Mouse (Mus musculus) heart, embryonic 10.5 days (tissue): ENCODE results near the gene Mc3r. TPM values are rescaled to one million over a fixed set of nuclear protein-coding genes. Genes with fewer than 3 reads are reported as not detected.

Experiments used
- DNase-seq: peaks from one replicate; pipeline ENCODE4 v3.0.0-alpha.2; 2017; ENCODE audit warnings: low spot score
- H3K27ac ChIP-seq: fragments of 300-500 bp; sonication (generic); 2 replicates; pipeline ENCODE4 v1.5.1; 2016; ENCODE audit warnings: mild to moderate bottlenecking
- H3K27me3 ChIP-seq: fragments of 300-500 bp; sonication (generic); 2 replicates; pipeline ENCODE4 v1.6.1; 2016; ENCODE audit warnings: mild to moderate bottlenecking; ENCODE audit not compliant: poor library complexity, insufficient read depth, severe bottlenecking
- H3K36me3 ChIP-seq: fragments of 300-500 bp; sonication (generic); 2 replicates; pipeline ENCODE4 v1.6.1; 2016; ENCODE audit warnings: mild to moderate bottlenecking, moderate library complexity
- H3K4me1 ChIP-seq: fragments of 300-500 bp; sonication (generic); 2 replicates; pipeline ENCODE4 v1.6.1; 2016; ENCODE audit warnings: mild to moderate bottlenecking
- H3K4me3 ChIP-seq: fragments of 300-500 bp; sonication (generic); 2 replicates; pipeline ENCODE4 v1.5.1; 2016; ENCODE audit warnings: mild to moderate bottlenecking, moderate library complexity
- H3K9me3 ChIP-seq: fragments of 300-500 bp; sonication (generic); 2 replicates; pipeline ENCODE4 v1.6.1; 2016; ENCODE audit warnings: mild to moderate bottlenecking, moderate library complexity
- WGBS: fragments of 180-500 bp; shearing (Covaris S2); methylation state at CpG from one replicate; pipeline ENCODE4 v1.1.7; 2016; 5-methylcytosine and 5-hydroxymethylcytosine counted together
- polyA plus RNA-seq: library from polyadenylated mRNA; unstranded; fragments of >200 nt; fragmentation: Nextera tagmentation; extraction: Ambion mirVana; gene quantifications from 2 replicates; pipeline ENCODE4 v1.2.1, GENCODE M21; 2016

The Mc3r gene
- polyA plus RNA-seq, 1 experiment from 2014 or later = not detected

DNA sequence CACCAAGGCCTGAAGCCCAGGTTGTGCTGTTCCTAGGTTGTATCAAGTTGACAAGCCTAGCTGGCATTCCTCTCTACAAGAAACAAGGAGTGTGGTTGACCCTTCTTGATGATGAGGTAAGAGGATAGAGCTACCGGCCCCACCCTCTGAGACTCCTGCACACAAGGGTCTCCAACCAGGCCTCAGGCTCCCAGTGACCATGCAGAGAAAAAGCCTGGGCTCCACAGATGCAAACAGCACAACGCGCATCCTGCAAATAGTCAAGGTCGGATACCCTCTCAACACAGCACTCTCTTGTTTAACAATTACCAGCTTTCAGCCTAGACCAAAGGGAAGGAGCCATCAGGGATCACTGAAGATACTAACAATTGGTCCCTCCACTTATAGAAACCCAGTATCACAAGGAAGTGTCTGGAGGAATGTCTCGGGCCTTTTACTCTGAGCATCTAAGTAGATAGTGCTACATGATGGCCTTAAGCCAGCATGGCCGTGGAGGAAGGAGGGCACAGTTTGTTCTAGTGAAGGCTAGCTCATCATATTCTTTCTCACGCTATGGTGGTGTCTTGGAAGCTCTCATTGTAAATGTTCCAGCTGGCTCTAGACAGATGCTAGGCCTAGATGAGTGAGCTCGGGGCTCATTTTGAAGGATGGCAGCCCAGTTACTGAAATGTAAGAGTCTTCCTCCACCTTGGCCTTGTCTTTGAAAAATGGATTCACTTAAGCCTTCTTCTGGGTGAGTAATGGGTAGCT is 24.7 kb upstream of the Mc3r start:
- no peak overlapping the region for H3K27ac ChIP-seq
- 81% methylated on average over 8 of the region's 8 CpGs for WGBS
- peak; percentile 66 for DNase-seq

GRCm38 (mm10) chr2:172226945-172227344 is 21.3 kb upstream of the Mc3r start:
- Histone ChIP-seq H3K27ac (no peak overlapping the region), H3K27me3 (peaks cover 9% of the 10 kb centered on the region; the same call in 1 of the 2 replicates), H3K9me3 (no peaks in the 10 kb centered on the region), H3K4me1 (peaks cover 25% of the 10 kb centered on the region), H3K4me3 (no peak overlapping the region), H3K36me3 (no peaks in the 10 kb centered on the region)
- 39% methylated on average over 7 of the region's 7 CpGs for WGBS
- peak; percentile 80 for DNase-seq

More for the DNA sequence above, 24.7 kb upstream of the Mc3r start:
- peaks cover 9% of the 10 kb centered on the region; the same call in 1 of the 2 replicates for H3K27me3 ChIP-seq
- peaks cover 5% of the 10 kb centered on the region; the same call in 1 of the 2 replicates for H3K4me1 ChIP-seq
- no peak overlapping the region for H3K4me3 ChIP-seq
- no peaks in the 10 kb centered on the region for H3K9me3 ChIP-seq
- H3K36me3 ChIP-seq = no peaks in the 10 kb centered on the region

- peak; percentile 46 for DNase-seq
- Histone ChIP-seq H3K27ac (no peak overlapping the region), H3K27me3 (peaks cover 8% of the 10 kb centered on the region; the same call in 1 of the 2 replicates), H3K4me1 (peaks cover 28% of the 10 kb centered on the region), H3K9me3 (no peaks in the 10 kb centered on the region), H3K4me3 (no peak overlapping the region), H3K36me3 (no peaks in the 10 kb centered on the region)
- WGBS = 87% methylated on average over 3 of the region's 3 CpGs
These were observed 20.5 kb upstream of the Mc3r start for GRCm38 (mm10) chr2:172227808-172228207.

DNA sequence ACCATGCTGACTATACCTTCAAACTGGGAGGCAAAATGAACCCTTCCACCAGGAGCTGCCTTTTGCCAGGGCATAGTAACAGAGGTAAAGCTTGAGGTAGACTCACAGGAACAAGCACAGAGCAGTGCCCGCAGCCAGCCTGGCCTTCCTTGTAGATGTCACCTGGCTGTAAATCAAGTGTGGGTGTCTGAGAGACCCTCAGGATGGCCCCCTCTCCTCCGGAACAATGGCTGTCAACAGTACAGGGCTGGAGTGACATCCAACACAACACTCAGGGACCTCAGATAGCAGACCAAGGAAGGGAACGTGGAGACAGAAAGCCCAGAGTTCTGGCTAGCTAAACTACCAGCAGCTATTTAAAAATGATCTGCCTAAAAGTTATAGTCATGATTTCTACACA is 19.1 kb upstream of the Mc3r start:
- no peaks in the 10 kb centered on the region for H3K36me3 ChIP-seq
- WGBS = 21% methylated on average over 3 of the region's 3 CpGs
- H3K4me3 ChIP-seq = peak overlapping the region; percentile 13; the same call in 1 of the 2 replicates
- H3K27me3 ChIP-seq = no peaks in the 10 kb centered on the region
- no peaks in the 10 kb centered on the region for H3K9me3 ChIP-seq
- H3K4me1 ChIP-seq = peaks cover 29% of the 10 kb centered on the region
- peak; percentile 86 for DNase-seq
- peak overlapping the region; percentile 3; the same call in 1 of the 2 replicates for H3K27ac ChIP-seq

DNA sequence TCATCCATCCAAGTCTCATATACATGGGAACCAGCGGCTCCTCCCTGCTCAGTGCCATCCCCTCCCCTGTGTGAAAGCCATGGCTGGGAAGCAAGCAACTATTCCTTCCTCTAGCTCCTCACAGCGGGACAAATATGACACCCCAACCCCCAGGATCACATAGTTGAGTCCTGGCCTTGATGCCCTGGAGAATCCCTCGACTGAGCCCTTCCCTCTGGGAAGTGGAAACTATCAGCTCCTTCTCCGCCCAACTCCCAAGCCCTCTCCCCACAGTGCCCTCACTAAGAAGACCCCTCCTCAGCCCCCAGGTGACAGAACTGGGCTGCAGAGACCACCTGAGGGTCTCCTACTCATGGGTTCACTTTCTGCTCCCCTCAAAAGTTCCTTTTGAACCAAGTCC is 18.2 kb upstream of the Mc3r start:
- peak; percentile 55 for DNase-seq
- WGBS = 36% methylated on average over 4 of the region's 4 CpGs
- Histone ChIP-seq H3K9me3 (no peaks in the 10 kb centered on the region), H3K4me1 (peaks cover 29% of the 10 kb centered on the region), H3K27me3 (no peaks in the 10 kb centered on the region), H3K4me3 (no peak overlapping the region), H3K27ac (peak overlapping the region; percentile 62; the same call in 1 of the 2 replicates), H3K36me3 (no peaks in the 10 kb centered on the region)

- Histone ChIP-seq H3K27ac (no peak overlapping the region), H3K4me1 (no peaks in the 10 kb centered on the region), H3K4me3 (no peak overlapping the region), H3K27me3 (no peaks in the 10 kb centered on the region), H3K9me3 (no peaks in the 10 kb centered on the region), H3K36me3 (no peaks in the 10 kb centered on the region)
- 82% methylated on average over 5 of the region's 5 CpGs for WGBS
- DNase-seq = no peak
These were observed 10.1 kb upstream of the Mc3r start for GRCm38 (mm10) chr2:172238220-172238619.

GRCm38 (mm10) chr2:172241031-172241430 is 7.3 kb upstream of the Mc3r start:
- peak; percentile 85 for DNase-seq
- 16% methylated on average over 5 of the region's 5 CpGs for WGBS
- no peak overlapping the region for H3K4me3 ChIP-seq

GRCm38 (mm10) chr2:172245497-172245896 is 2.8 kb upstream of the Mc3r start:
- Histone ChIP-seq H3K9me3 (no peaks in the 10 kb centered on the region), H3K4me3 (no peak overlapping the region), H3K27ac (no peak overlapping the region), H3K27me3 (peaks cover 40% of the 10 kb centered on the region), H3K36me3 (no peaks in the 10 kb centered on the region), H3K4me1 (0 out of 2 replicates have a peak, but pooled peaks cover 4% of the 10 kb centered on the region)
- whole genome bisulfite sequencing = 37% methylated on average over 8 of the region's 8 CpGs
- no peak for DNase-seq

More at GRCm38 (mm10) chr2:172241031-172241430, 7.3 kb upstream of the Mc3r start:
- H3K4me1 ChIP-seq = no peaks in the 10 kb centered on the region
- H3K27me3 ChIP-seq = no peaks in the 10 kb centered on the region
- H3K36me3 ChIP-seq = no peaks in the 10 kb centered on the region
- H3K9me3 ChIP-seq = no peaks in the 10 kb centered on the region
- no peak overlapping the region for H3K27ac ChIP-seq

DNA sequence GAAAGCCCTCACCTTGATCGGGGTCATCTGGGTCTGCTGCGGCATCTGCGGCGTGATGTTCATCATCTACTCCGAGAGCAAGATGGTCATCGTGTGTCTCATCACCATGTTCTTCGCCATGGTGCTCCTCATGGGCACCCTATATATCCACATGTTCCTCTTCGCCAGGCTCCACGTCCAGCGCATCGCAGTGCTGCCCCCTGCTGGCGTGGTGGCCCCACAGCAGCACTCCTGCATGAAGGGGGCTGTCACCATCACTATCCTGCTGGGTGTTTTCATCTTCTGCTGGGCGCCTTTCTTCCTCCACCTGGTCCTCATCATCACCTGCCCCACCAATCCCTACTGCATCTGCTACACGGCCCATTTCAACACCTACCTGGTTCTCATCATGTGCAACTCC is 1.0 kb downstream of the Mc3r start:
- Histone ChIP-seq H3K27ac (no peak overlapping the region), H3K36me3 (no peaks in the 10 kb centered on the region), H3K4me1 (peaks cover 12% of the 10 kb centered on the region; the same call in 1 of the 2 replicates), H3K27me3 (peaks cover 46% of the 10 kb centered on the region), H3K4me3 (no peak overlapping the region), H3K9me3 (no peaks in the 10 kb centered on the region)
- WGBS = 76% methylated on average over 14 of the region's 14 CpGs
- DNase-seq = no peak

- Histone ChIP-seq H3K9me3 (no peaks in the 10 kb centered on the region), H3K27me3 (no peaks in the 10 kb centered on the region; the same call in 1 of the 2 replicates), H3K4me3 (no peak overlapping the region), H3K36me3 (no peaks in the 10 kb centered on the region), H3K27ac (peak overlapping the region; percentile 62; the same call in 1 of the 2 replicates), H3K4me1 (peaks cover 17% of the 10 kb centered on the region)
- no peak for DNase-seq
- WGBS = 89% methylated on average over 6 of the region's 6 CpGs
These were observed 8.1 kb downstream of the Mc3r start for GRCm38 (mm10) chr2:172256418-172256817.

DNA sequence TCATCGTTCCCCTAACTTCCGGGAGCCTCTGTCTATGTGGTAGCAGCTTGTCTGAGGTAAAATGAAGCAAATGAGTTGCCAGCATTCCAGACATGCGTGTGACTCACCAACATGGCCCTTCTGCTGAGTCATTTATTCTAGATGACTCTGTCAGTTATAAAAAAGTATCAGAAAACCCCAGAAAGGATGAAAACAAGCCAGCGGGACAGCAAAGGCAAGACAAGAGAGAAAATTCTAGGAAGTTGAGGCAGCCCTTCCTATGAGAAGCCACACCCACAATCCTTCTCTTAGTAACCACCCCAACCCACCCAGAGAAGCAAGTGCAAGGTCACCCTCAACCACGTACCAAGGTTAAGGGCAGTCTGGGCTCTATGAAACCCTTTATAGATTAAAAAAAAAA is 8.7 kb downstream of the Mc3r start:
- no peaks in the 10 kb centered on the region for H3K36me3 ChIP-seq
- H3K4me3 ChIP-seq = no peak overlapping the region
- peaks cover 14% of the 10 kb centered on the region for H3K4me1 ChIP-seq
- DNase-seq = no peak
- H3K9me3 ChIP-seq = no peaks in the 10 kb centered on the region
- WGBS = 74% methylated on average over 5 of the region's 5 CpGs
- no peaks in the 10 kb centered on the region; the same call in 1 of the 2 replicates for H3K27me3 ChIP-seq
- H3K27ac ChIP-seq = peak overlapping the region; percentile 62; the same call in 1 of the 2 replicates

- H3K9me3 ChIP-seq = no peaks in the 10 kb centered on the region
- H3K27ac ChIP-seq = peak overlapping the region; percentile 47; the same call in 1 of the 2 replicates
- H3K4me1 ChIP-seq = peaks cover 9% of the 10 kb centered on the region
- peak; percentile 91 for DNase-seq
- H3K36me3 ChIP-seq = no peaks in the 10 kb centered on the region
- H3K4me3 ChIP-seq = no peak overlapping the region
- WGBS = 24% methylated on average over 12 of the region's 12 CpGs
- H3K27me3 ChIP-seq = no peaks in the 10 kb centered on the region
These were observed 9.3 kb downstream of the Mc3r start for GRCm38 (mm10) chr2:172257471-172258065.

- Histone ChIP-seq H3K27ac (peak overlapping the region; percentile 67), H3K36me3 (no peaks in the 10 kb centered on the region), H3K4me1 (peaks cover 9% of the 10 kb centered on the region), H3K9me3 (no peaks in the 10 kb centered on the region), H3K4me3 (no peak overlapping the region), H3K27me3 (no peaks in the 10 kb centered on the region)
- peak; percentile 94 for DNase-seq
- WGBS = 49% methylated on average over 5 of the region's 5 CpGs
These were observed 11.8 kb downstream of the Mc3r start for GRCm38 (mm10) chr2:172260064-172260463.
